Mouse (Mus musculus) brain, adult 10 weeks (tissue): ENCODE data around the gene Mmp8. TPM values are rescaled to one million over a fixed set of nuclear protein-coding genes. Genes with fewer than 3 reads are reported as not detected.

Experiments used
- polyA plus RNA-seq: library from polyadenylated mRNA; stranded (reverse); fragments of 350-450 nt; fragmentation: Illumina TruSeq; extraction: RNeasy Lipid Tissue Mini Kit (QIAGEN cat#74804); gene quantifications from one replicate; pipeline ENCODE4 v1.2.3, GENCODE M21; 2015; ENCODE audit warnings: low read depth, low replicate concordance

Mmp8 gene
- not detected for polyA plus RNA-seq

GRCm38 (mm10) chr9:7558221-7559017 lies at the start of gene Mmp8:
Gene Mmp8, plus strand, starts transcription at chr9:7558456.

GRCm38 (mm10) chr9:7571162-7571561 lies 12.9 kb downstream of the Mmp8 start, which contains the start of gene Mmp27:
Gene Mmp27, plus strand, starts transcription at chr9:7571396.

Other genes with a start within 250 kb of the Mmp8 start
- gene Mmp12, start 214.1 kb upstream of the Mmp8 start, polyA plus RNA-seq = not detected
- gene Mmp1b, start 170.4 kb upstream of the Mmp8 start, polyA plus RNA-seq = not detected
- gene Mmp3, start 112.6 kb upstream of the Mmp8 start, polyA plus RNA-seq = not detected
- not detected for gene Mmp10, start 56.1 kb upstream of the Mmp8 start, polyA plus RNA-seq
- not detected for gene Mmp27, start 12.9 kb downstream of the Mmp8 start, polyA plus RNA-seq
- not detected for gene Mmp20, start 69.8 kb downstream of the Mmp8 start, polyA plus RNA-seq
- gene Mmp7, start 133.6 kb downstream of the Mmp8 start, polyA plus RNA-seq = not detected
- gene Tmem123, start 205.6 kb downstream of the Mmp8 start, polyA plus RNA-seq = 15.9 TPM